Mouse (Mus musculus) CD4-positive naive resting alpha-beta T cell, adult 76 days (primary cell): ENCODE data around the gene Gm33815. TPM values are rescaled to one million over a fixed set of nuclear protein-coding genes. Genes with fewer than 3 reads are reported as not detected.

Experiments used
- total RNA-seq: library from RNA; stranded (reverse); gene quantifications from one replicate; pipeline ENCODE4 v1.2.4, GENCODE M21; 2023

Gene Gm33815
- total RNA-seq, result not detected

DNA sequence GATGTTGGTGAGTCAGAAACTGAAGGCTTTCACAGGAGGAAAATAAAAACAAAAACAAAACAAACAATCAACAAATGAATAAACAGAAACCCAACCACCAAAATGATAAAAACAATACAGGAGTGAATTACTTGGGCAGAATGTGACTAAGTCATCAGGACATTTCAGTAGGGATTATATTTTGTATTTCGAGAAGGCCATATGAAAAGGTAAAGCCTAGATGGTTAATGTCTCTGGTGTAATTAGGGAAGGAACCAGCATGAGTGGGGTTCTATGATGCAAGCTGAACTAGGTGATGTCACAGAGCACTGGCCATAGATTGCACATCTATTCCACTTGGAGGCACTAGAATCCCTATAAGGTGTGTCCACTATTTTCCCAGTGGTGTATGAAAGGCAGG is at the start of gene Gm33815:
Gene Gm33815 (plus strand): TSS at position 301 of the 400 bp plus-strand sequence.

